Mouse (Mus musculus): ENCODE measurements around the gene Hoxa6.

- TF ChIP-seq POLR2A (IDR thresholded peaks at IDR 0.05; ENCODE audit: borderline replicate concordance, control insufficient read depth, low read depth, low read length) (no peak), CTCF (IDR thresholded peaks at IDR 0.05; ENCODE audit: control insufficient read depth, insufficient read depth, low read length) (no peak)
Observed at GRCm38 (mm10) chr6:52169499-52170165, 38.9 kb downstream of the Hoxa6 start.
